Mouse (Mus musculus): ENCODE measurements at regions not wholly inside any gene's neighbourhood (a gene's known extent, or its start where the extent isn't known, plus 50 kb on each side); places are given as distances from the start of the nearest gene placed in this dataset.
"Not testable (repeated sequence)": the region's sequence is repeated elsewhere in the genome, so short reads cannot be mapped to it uniquely, and the experiment has no call there.

GRCm38 (mm10) chr12:45287759-45288158, 213.2 kb upstream of the Stxbp6 start:
- DNase-seq (ENCODE audit: low spot score in 2 of 2) = no peak

GRCm38 (mm10) chr12:45256309-45256708, 181.8 kb upstream of the Stxbp6 start:
- no peak for DNase-seq (ENCODE audit: low spot score in 2 of 2)

GRCm38 (mm10) chr12:45211131-45211530, 136.6 kb upstream of the Stxbp6 start:
- DNase-seq (ENCODE audit: low spot score in 2 of 2) = no peak

- no peak for DNase-seq (ENCODE audit: low spot score in 2 of 2)
Measured at GRCm38 (mm10) chr12:45195304-45195920, 120.9 kb upstream of the Stxbp6 start.

- no peak for DNase-seq (ENCODE audit: low spot score in 2 of 2)
Measured at GRCm38 (mm10) chr12:45187149-45187548, 112.6 kb upstream of the Stxbp6 start.

GRCm38 (mm10) chr12:45184510-45184909, 110.0 kb upstream of the Stxbp6 start:
- no peak for DNase-seq (ENCODE audit: low spot score in 2 of 2)

- no peak for DNase-seq (ENCODE audit: low spot score in 2 of 2)
Measured at GRCm38 (mm10) chr12:45177454-45177853, 102.9 kb upstream of the Stxbp6 start.

GRCm38 (mm10) chr12:45175259-45175658, 100.8 kb upstream of the Stxbp6 start:
- not testable (repeated sequence) for DNase-seq (ENCODE audit: low spot score in 2 of 2)

GRCm38 (mm10) chr12:45171927-45172642, 97.6 kb upstream of the Stxbp6 start:
- DNase-seq (ENCODE audit: low spot score in 2 of 2) = peak in 1 of 2 experiments; percentile 3

- no peak for DNase-seq (ENCODE audit: low spot score in 2 of 2)
Measured at GRCm38 (mm10) chr12:45162011-45162410, 87.5 kb upstream of the Stxbp6 start.

GRCm38 (mm10) chr12:45161581-45161980, 87.1 kb upstream of the Stxbp6 start:
- not testable (repeated sequence) for DNase-seq (ENCODE audit: low spot score in 2 of 2)

GRCm38 (mm10) chr12:45158986-45159385, 84.5 kb upstream of the Stxbp6 start:
- no peak for DNase-seq (ENCODE audit: low spot score in 2 of 2)

- no peak for DNase-seq (ENCODE audit: low spot score in 2 of 2)
Measured at GRCm38 (mm10) chr12:45137438-45138018, 63.0 kb upstream of the Stxbp6 start.

- no peak for DNase-seq (ENCODE audit: low spot score in 2 of 2)
Measured at GRCm38 (mm10) chr12:45133415-45133814, 58.9 kb upstream of the Stxbp6 start.

GRCm38 (mm10) chr12:45131139-45131538, 56.6 kb upstream of the Stxbp6 start:
- no peak for DNase-seq (ENCODE audit: low spot score in 2 of 2)

GRCm38 (mm10) chr12:45125866-45126265, 51.4 kb upstream of the Stxbp6 start:
- no peak for DNase-seq (ENCODE audit: low spot score in 2 of 2)

Measured in thymus, postnatal 10 days (tissue).